Mouse (Mus musculus) hindbrain, embryonic 16.5 days (tissue): Measurements from ENCODE around the gene Dpf1. TPM values are rescaled to one million over a fixed set of nuclear protein-coding genes. Genes with fewer than 3 reads are reported as not detected.

Experiments used
- ATAC-seq: fragments of 200-750 bp; cut with Nextera tagmentation; 2 replicates; pipeline ENCODE4 v1.8.0; 2017; ENCODE audit warnings: moderate TSS enrichment, moderate library complexity
- H3K27ac ChIP-seq: fragments of 300-500 bp; sonication (generic); 2 replicates; pipeline ENCODE4 v1.5.1; 2014; ENCODE audit warnings: low read depth, mild to moderate bottlenecking, control low read depth, low read length, moderate library complexity
- H3K27me3 ChIP-seq: fragments of 300-500 bp; sonication (generic); replicated peaks from 2 replicates; pipeline ENCODE4 v1.6.1; 2014; ENCODE audit warnings: low read length; ENCODE audit not compliant: control insufficient read depth, insufficient read depth
- H3K36me3 ChIP-seq: fragments of 300-500 bp; sonication (generic); 2 replicates; pipeline ENCODE4 v1.6.1; 2014; ENCODE audit warnings: mild to moderate bottlenecking, low read length, moderate library complexity, mixed read lengths; ENCODE audit not compliant: control insufficient read depth, insufficient read depth
- H3K4me1 ChIP-seq: fragments of 300-500 bp; sonication (generic); 2 replicates; pipeline ENCODE4 v1.6.1; 2014; ENCODE audit warnings: low read depth, low read length; ENCODE audit not compliant: control insufficient read depth, insufficient read depth
- H3K4me2 ChIP-seq: fragments of 300-500 bp; sonication (generic); 2 replicates; pipeline ENCODE4 v1.6.1; 2014; ENCODE audit warnings: mild to moderate bottlenecking, low read length, control low read depth, moderate library complexity
- H3K4me3 ChIP-seq: fragments of 300-500 bp; sonication (generic); 2 replicates; pipeline ENCODE4 v1.5.1; 2014; ENCODE audit warnings: mild to moderate bottlenecking, low read length, control low read depth, moderate library complexity
- H3K9ac ChIP-seq: fragments of 300-500 bp; sonication (generic); 2 replicates; pipeline ENCODE4 v1.6.1; 2014; ENCODE audit warnings: low read depth, mild to moderate bottlenecking, control low read depth, low read length, moderate library complexity
- H3K9me3 ChIP-seq: fragments of 300-500 bp; sonication (generic); 2 replicates; pipeline ENCODE4 v1.6.1; 2014; ENCODE audit warnings: mild to moderate bottlenecking, low read length, moderate library complexity; ENCODE audit not compliant: control insufficient read depth
- WGBS: fragments of 180-500 bp; shearing (Covaris S2); extraction: QIAGEN DNeasy Blood & Tissue Kit; methylation state at CpG from one replicate; pipeline ENCODE4 v1.1.7; 2014; 5-methylcytosine and 5-hydroxymethylcytosine counted together
- polyA plus RNA-seq: library from polyadenylated mRNA; unstranded; fragments of >200 nt; fragmentation: Nextera tagmentation; extraction: Ambion mirVana; gene quantifications from 2 replicates; pipeline ENCODE4 v1.2.1, GENCODE M21; 2015

Gene Dpf1
- polyA plus RNA-seq, 1 experiment from 2014 or later: 166 TPM

- H3K4me1 ChIP-seq: peaks cover 12% of the 10 kb centered on the region
- no peak overlapping the region for H3K9ac ChIP-seq
- H3K9me3 ChIP-seq: no peaks in the 10 kb centered on the region
- H3K27me3 ChIP-seq: peaks cover 4% of the 10 kb centered on the region; the same call in 1 of the 2 replicates
- H3K27ac ChIP-seq: no peak overlapping the region
- WGBS: 96% methylated on average over 6 of the region's 6 CpGs
- H3K4me3 ChIP-seq: no peak overlapping the region
- no peaks in the 10 kb centered on the region for H3K36me3 ChIP-seq
- ATAC-seq: no peak
- no peak overlapping the region for H3K4me2 ChIP-seq
Measured at GRCm38 (mm10) chr7:29284523-29284922, 19.2 kb upstream of the Dpf1 start.

GRCm38 (mm10) chr7:29287481-29287880 lies 16.3 kb upstream of the Dpf1 start:
- Histone ChIP-seq H3K9ac (no peak overlapping the region), H3K36me3 (no peaks in the 10 kb centered on the region), H3K27ac (no peak overlapping the region), H3K4me2 (no peak overlapping the region), H3K4me1 (peaks cover 6% of the 10 kb centered on the region), H3K27me3 (peaks cover 3% of the 10 kb centered on the region; the same call in 1 of the 2 replicates), H3K4me3 (no peak overlapping the region), H3K9me3 (no peaks in the 10 kb centered on the region)
- no peak for ATAC-seq
- 85% methylated on average over 7 of the region's 7 CpGs for WGBS

- H3K4me2 ChIP-seq: no peak overlapping the region
- no peak for ATAC-seq
- H3K36me3 ChIP-seq: no peaks in the 10 kb centered on the region
- H3K9ac ChIP-seq: no peak overlapping the region
- H3K27ac ChIP-seq: no peak overlapping the region
- H3K4me3 ChIP-seq: no peak overlapping the region
- H3K9me3 ChIP-seq: no peaks in the 10 kb centered on the region
- 93% methylated on average over 2 of the region's 2 CpGs for WGBS
- no peaks in the 10 kb centered on the region for H3K27me3 ChIP-seq
- peaks cover 6% of the 10 kb centered on the region for H3K4me1 ChIP-seq
Measured at GRCm38 (mm10) chr7:29288079-29288478, 15.7 kb upstream of the Dpf1 start.

GRCm38 (mm10) chr7:29288942-29289638 lies 14.7 kb upstream of the Dpf1 start, which contains the start of gene Ppp1r14a:
Gene Ppp1r14a, plus strand, starts transcription at chr7:29289308.
- no peaks in the 10 kb centered on the region for H3K9me3 ChIP-seq

GRCm38 (mm10) chr7:29289856-29290255 lies 13.9 kb upstream of the Dpf1 start:
- H3K27me3 ChIP-seq: no peaks in the 10 kb centered on the region
- H3K9ac ChIP-seq: no peak overlapping the region
- no peak overlapping the region for H3K4me3 ChIP-seq
- no peaks in the 10 kb centered on the region for H3K36me3 ChIP-seq
- no peak overlapping the region for H3K27ac ChIP-seq
- WGBS: 79% methylated on average over 6 of the region's 6 CpGs
- ATAC-seq: no peak
- H3K4me2 ChIP-seq: peak overlapping the region; percentile 76; the same call in 1 of the 2 replicates
- H3K4me1 ChIP-seq: peaks cover 9% of the 10 kb centered on the region
- no peaks in the 10 kb centered on the region for H3K9me3 ChIP-seq

More at GRCm38 (mm10) chr7:29288942-29289638, 14.7 kb upstream of the Dpf1 start, which contains the start of gene Ppp1r14a:
- peak within 1 kb of the TSS; percentile 51 for H3K4me3 ChIP-seq
- no peaks in the 10 kb centered on the region for H3K36me3 ChIP-seq
- ATAC-seq: peak; percentile 37; the same call in 1 of the 2 replicates
- H3K4me2 ChIP-seq: peak within 1 kb of the TSS; percentile 76
- peak within 1 kb of the TSS; percentile 69 for H3K9ac ChIP-seq
- H3K4me1 ChIP-seq: peaks cover 9% of the 10 kb centered on the region
- under 1% methylated on average over 43 of the region's 59 CpGs for WGBS
- H3K27ac ChIP-seq: no peak within 1 kb of the TSS
- no peaks in the 10 kb centered on the region for H3K27me3 ChIP-seq

GRCm38 (mm10) chr7:29290691-29291485 lies 12.9 kb upstream of the Dpf1 start:
- H3K27me3 ChIP-seq: no peaks in the 10 kb centered on the region
- 0 out of 2 replicates have a peak, but pooled peaks have one; percentile 7 for ATAC-seq
- no peaks in the 10 kb centered on the region for H3K9me3 ChIP-seq
- H3K27ac ChIP-seq: peak overlapping the region; percentile 59
- no peak overlapping the region for H3K4me2 ChIP-seq
- no peak overlapping the region for H3K4me3 ChIP-seq
- H3K9ac ChIP-seq: peak overlapping the region; percentile 38; the same call in 1 of the 2 replicates
- H3K4me1 ChIP-seq: peaks cover 9% of the 10 kb centered on the region
- no peaks in the 10 kb centered on the region for H3K36me3 ChIP-seq
- WGBS: 32% methylated on average over 11 of the region's 11 CpGs

- H3K4me1 ChIP-seq: peaks cover 9% of the 10 kb centered on the region
- H3K9ac ChIP-seq: 0 out of 2 replicates have a peak overlapping the region, but pooled peaks have one; percentile 38
- H3K27ac ChIP-seq: peak overlapping the region; percentile 59
- 0 out of 2 replicates have a peak, but pooled peaks have one; percentile 22 for ATAC-seq
- no peaks in the 10 kb centered on the region for H3K36me3 ChIP-seq
- H3K4me3 ChIP-seq: no peak overlapping the region
- H3K27me3 ChIP-seq: no peaks in the 10 kb centered on the region
- no peak overlapping the region; the same call in 1 of the 2 replicates for H3K4me2 ChIP-seq
- 23% methylated on average over 7 of the region's 7 CpGs for WGBS
- no peaks in the 10 kb centered on the region for H3K9me3 ChIP-seq
Measured at GRCm38 (mm10) chr7:29291616-29292457, 11.9 kb upstream of the Dpf1 start.

GRCm38 (mm10) chr7:29292458-29293098 lies 11.2 kb upstream of the Dpf1 start:
- H3K4me2 ChIP-seq: no peak overlapping the region
- ATAC-seq: no peak
- no peaks in the 10 kb centered on the region for H3K36me3 ChIP-seq
- H3K27me3 ChIP-seq: no peaks in the 10 kb centered on the region
- no peaks in the 10 kb centered on the region for H3K9me3 ChIP-seq
- 0 out of 2 replicates have a peak overlapping the region, but pooled peaks have one; percentile 2 for H3K27ac ChIP-seq
- 28% methylated on average over 8 of the region's 8 CpGs for WGBS
- H3K9ac ChIP-seq: no peak overlapping the region
- H3K4me3 ChIP-seq: no peak overlapping the region
- peaks cover 9% of the 10 kb centered on the region for H3K4me1 ChIP-seq
